Comparison of ENCODE assay signal across 25 mouse cellular contexts in genomic region chr9:40224289-40224688, GRCm38 (mm10). TPM values are rescaled to one million over a fixed set of nuclear protein-coding genes. Genes with fewer than 3 reads are reported as not detected.
A peak's percentile ranks its signal among the peaks of the same experiment; 100 is the strongest.
DNase-seq lines count a peak whose midpoint lies in the region; ATAC-seq and TF ChIP-seq lines count a peak whose summit lies in the region.
"Had no signal": no experiment of that assay in that cellular context is flagged by ENCODE, and none has a peak within 500 bp of the region (broad histone marks: within the 10 kb centered on the region; RNA-seq: fewer than 3 reads in every experiment).

No protein-coding gene starts in this region.

- peaks cover 4% of the 10 kb centered on the region; the same call in 1 of the 2 replicates for H3K27me3 ChIP-seq in intestine, postnatal 0 days (replicated peaks; ENCODE audit: control insufficient read depth, insufficient read depth, low read length)
- H3K27me3 ChIP-seq in intestine, embryonic 16.5 days (replicated peaks; ENCODE audit: control insufficient read depth, insufficient read depth, low read length), result no peaks in the 10 kb centered on the region
- no peaks in the 10 kb centered on the region for H3K27me3 ChIP-seq in midbrain, postnatal 0 days (ENCODE audit: insufficient read depth, low read length)
- H3K27me3 ChIP-seq in midbrain, embryonic 15.5 days (replicated peaks), result no peaks in the 10 kb centered on the region
- H3K27me3 ChIP-seq: hindbrain, embryonic 15.5 days; neural tube, embryonic 12.5 days had no signal

- H3K9ac ChIP-seq in intestine, postnatal 0 days (ENCODE audit: low read depth, low read length), result no peak overlapping the region
- H3K9ac ChIP-seq in intestine, embryonic 16.5 days (ENCODE audit: low read depth, low read length), result no peak overlapping the region
- no peak overlapping the region for H3K9ac ChIP-seq in midbrain, postnatal 0 days (replicated peaks; ENCODE audit: low read length, poor library complexity, severe bottlenecking)
- no peak overlapping the region for H3K9ac ChIP-seq in midbrain, embryonic 15.5 days
- H3K9ac ChIP-seq: embryonic facial prominence, embryonic 13.5 days; hindbrain, embryonic 15.5 days; neural tube, embryonic 12.5 days had no signal

- no peak for DNase-seq in midbrain, postnatal 0 days (ENCODE audit: low spot score)
- peak; percentile 59 for DNase-seq in ZHBTc4 (ENCODE audit: low read depth, low spot score)
- DNase-seq in liver, result no peak
- no peak for DNase-seq in spleen, postnatal 4 days (ENCODE audit: low spot score in 2 of 2)
- DNase-seq: cerebellum, adult 11 months; gastrocnemius, postnatal 10 days; kidney, adult 2 months; kidney, postnatal 25 days; lung, adult 2 months; right cerebral cortex, postnatal 14 days had no signal

- 66% methylated on average over 4 of the region's 4 CpGs for WGBS in intestine, postnatal 0 days
- 67% methylated on average over 4 of the region's 4 CpGs for WGBS in intestine, embryonic 16.5 days
- 63% methylated on average over 4 of the region's 4 CpGs for WGBS in midbrain, postnatal 0 days
- WGBS in midbrain, embryonic 15.5 days, result 69% methylated on average over 4 of the region's 4 CpGs

- H3K27ac ChIP-seq in intestine, postnatal 0 days (ENCODE audit: low read depth, low read length), result no peak overlapping the region
- no peak overlapping the region for H3K27ac ChIP-seq in intestine, embryonic 16.5 days (ENCODE audit: low read length)
- no peak overlapping the region for H3K27ac ChIP-seq in midbrain, postnatal 0 days (ENCODE audit: low read depth, low read length)
- no peak overlapping the region for H3K27ac ChIP-seq in midbrain, embryonic 15.5 days
- H3K27ac ChIP-seq: embryonic facial prominence, embryonic 13.5 days; heart, embryonic 10.5 days; hindbrain, embryonic 15.5 days; neural tube, embryonic 12.5 days had no signal

- H3K36me3 ChIP-seq in intestine, postnatal 0 days (ENCODE audit: control insufficient read depth, insufficient read depth), result no peaks in the 10 kb centered on the region
- H3K36me3 ChIP-seq in intestine, embryonic 16.5 days (ENCODE audit: control insufficient read depth, insufficient read depth, low read length), result no peaks in the 10 kb centered on the region
- H3K36me3 ChIP-seq in midbrain, postnatal 0 days (ENCODE audit: insufficient read depth, low read length), result no peaks in the 10 kb centered on the region
- no peaks in the 10 kb centered on the region for H3K36me3 ChIP-seq in midbrain, embryonic 15.5 days (replicated peaks)
- H3K36me3 ChIP-seq: embryonic facial prominence, embryonic 13.5 days; heart, embryonic 10.5 days; hindbrain, embryonic 15.5 days; neural tube, embryonic 12.5 days had no signal

- ATAC-seq in intestine, postnatal 0 days, result no peak
- ATAC-seq in intestine, embryonic 16.5 days, result no peak
- ATAC-seq in midbrain, postnatal 0 days (ENCODE audit: low FRiP score), result no peak
- ATAC-seq in midbrain, embryonic 15.5 days (replicated peaks), result no peak

- no peaks in the 10 kb centered on the region for H3K4me1 ChIP-seq in intestine, postnatal 0 days (replicated peaks; ENCODE audit: control insufficient read depth, insufficient read depth, low read length)
- no peaks in the 10 kb centered on the region for H3K4me1 ChIP-seq in intestine, embryonic 16.5 days (ENCODE audit: control insufficient read depth, insufficient read depth, low read length)
- no peaks in the 10 kb centered on the region for H3K4me1 ChIP-seq in midbrain, postnatal 0 days (ENCODE audit: insufficient read depth, low read length)
- H3K4me1 ChIP-seq in midbrain, embryonic 15.5 days, result peaks cover 9% of the 10 kb centered on the region; the same call in 1 of the 2 replicates
- H3K4me1 ChIP-seq: embryonic facial prominence, embryonic 13.5 days; heart, embryonic 10.5 days; neural tube, embryonic 12.5 days had no signal

- no peak overlapping the region for H3K4me2 ChIP-seq in intestine, postnatal 0 days (replicated peaks; ENCODE audit: low read depth)
- no peak overlapping the region for H3K4me2 ChIP-seq in intestine, embryonic 16.5 days (ENCODE audit: low read depth, low read length)
- no peak overlapping the region for H3K4me2 ChIP-seq in midbrain, postnatal 0 days (ENCODE audit: low read depth, low read length, poor library complexity, severe bottlenecking)
- H3K4me2 ChIP-seq in midbrain, embryonic 15.5 days, result no peak overlapping the region
- H3K4me2 ChIP-seq: embryonic facial prominence, embryonic 13.5 days; hindbrain, embryonic 15.5 days; neural tube, embryonic 12.5 days had no signal

- H3K9me3 ChIP-seq in intestine, postnatal 0 days (ENCODE audit: control insufficient read depth), result no peaks in the 10 kb centered on the region
- H3K9me3 ChIP-seq in intestine, embryonic 16.5 days (ENCODE audit: control insufficient read depth, low read length), result no peaks in the 10 kb centered on the region
- no peaks in the 10 kb centered on the region for H3K9me3 ChIP-seq in midbrain, postnatal 0 days (ENCODE audit: low read length)
- H3K9me3 ChIP-seq in midbrain, embryonic 15.5 days, result no peaks in the 10 kb centered on the region
- H3K9me3 ChIP-seq: embryonic facial prominence, embryonic 13.5 days; heart, embryonic 10.5 days; hindbrain, embryonic 15.5 days; megakaryocyte, embryonic 14.5 days; neural tube, embryonic 12.5 days had no signal

- no peak overlapping the region for H3K4me3 ChIP-seq in intestine, postnatal 0 days (ENCODE audit: low read depth, low read length)
- no peak overlapping the region for H3K4me3 ChIP-seq in intestine, embryonic 16.5 days (ENCODE audit: low read length)
- H3K4me3 ChIP-seq in midbrain, postnatal 0 days (ENCODE audit: low read depth, low read length), result no peak overlapping the region
- H3K4me3 ChIP-seq in midbrain, embryonic 15.5 days, result no peak overlapping the region
- H3K4me3 ChIP-seq: embryonic facial prominence, embryonic 13.5 days; heart, embryonic 10.5 days; hindbrain, embryonic 15.5 days; megakaryocyte, embryonic 14.5 days; neural tube, embryonic 12.5 days had no signal

- TF ChIP-seq CTCF in intestine, postnatal 0 days (IDR thresholded peaks at IDR 0.05; ENCODE audit: low read depth), result peak; percentile 44
- peak; percentile 66 for TF ChIP-seq CTCF in midbrain, postnatal 0 days (IDR thresholded peaks at IDR 0.05)

RNA-seq across cellular contexts. Expression of gene Zfp202, which starts 32.2 kb away (rescaled TPM):
- 1.1 TPM in 2 replicates for polyA plus RNA-seq in intestine, postnatal 0 days (2015; fragmentation: Nextera tagmentation; extraction: Ambion mirVana)
- polyA plus RNA-seq in intestine, embryonic 16.5 days (2015; fragmentation: Nextera tagmentation; extraction: Ambion mirVana), result 2.8 and 3.1 TPM in 2 replicates
- 8.8 and 11.5 TPM in 2 replicates for total RNA-seq in midbrain, postnatal 0 days (2014; rRNA removed)
- polyA plus RNA-seq in midbrain, postnatal 0 days (2015; fragmentation: Nextera tagmentation; extraction: Ambion mirVana), result 5.6 and 6.3 TPM in 2 replicates
- 13.1 and 13.7 TPM in 2 replicates for polyA plus RNA-seq in midbrain, embryonic 15.5 days (2015; fragmentation: Nextera tagmentation; extraction: Ambion mirVana)

RNA-seq across cellular contexts. Expression of gene Olfr986, which starts 43.6 kb away (rescaled TPM):
- not detected in 2 replicates for polyA plus RNA-seq in intestine, postnatal 0 days (2015; fragmentation: Nextera tagmentation; extraction: Ambion mirVana)
- polyA plus RNA-seq in intestine, embryonic 16.5 days (2015; fragmentation: Nextera tagmentation; extraction: Ambion mirVana), result not detected in 2 replicates
- total RNA-seq in midbrain, postnatal 0 days (2014; rRNA removed), result not detected in 2 replicates
- polyA plus RNA-seq in midbrain, postnatal 0 days (2015; fragmentation: Nextera tagmentation; extraction: Ambion mirVana), result not detected in 2 replicates
- 0.08 and 0.11 TPM in 2 replicates for polyA plus RNA-seq in midbrain, embryonic 15.5 days (2015; fragmentation: Nextera tagmentation; extraction: Ambion mirVana)
- total RNA-seq: gastrocnemius, postnatal 10 days; heart, postnatal 25 days; layer of hippocampus, postnatal 10 days; left cerebral cortex, postnatal 25 days; monocyte, adult 5-6 weeks had no signal
- polyA plus RNA-seq: embryonic facial prominence, embryonic 13.5 days; heart, embryonic 10.5 days; hindbrain, embryonic 15.5 days; kidney, adult 2 months; liver, adult 2 months; lung, adult 2 months; neural tube, embryonic 12.5 days; spleen, adult 2 months; stomach, embryonic 16.5 days had no signal

RNA-seq across cellular contexts. Expression of gene Scn3b, which starts 44.7 kb away (rescaled TPM):
- polyA plus RNA-seq in intestine, postnatal 0 days (2015; fragmentation: Nextera tagmentation; extraction: Ambion mirVana), result 1.8 and 2.4 TPM in 2 replicates
- 4.0 and 4.4 TPM in 2 replicates for polyA plus RNA-seq in intestine, embryonic 16.5 days (2015; fragmentation: Nextera tagmentation; extraction: Ambion mirVana)
- 235 and 257 TPM in 2 replicates for total RNA-seq in midbrain, postnatal 0 days (2014; rRNA removed)
- 157 and 158 TPM in 2 replicates for polyA plus RNA-seq in midbrain, postnatal 0 days (2015; fragmentation: Nextera tagmentation; extraction: Ambion mirVana)
- 156 and 169 TPM in 2 replicates for polyA plus RNA-seq in midbrain, embryonic 15.5 days (2015; fragmentation: Nextera tagmentation; extraction: Ambion mirVana)
- total RNA-seq: monocyte, adult 5-6 weeks had no signal
- polyA plus RNA-seq: liver, adult 2 months had no signal

Comparison
In these comparisons a context has a peak if more than half of its experiments do, and no peak if none do; other contexts are left out.
1. RNA of gene Scn3b, which starts 44.7 kb away (polyA plus RNA-seq): 156 to 169 TPM in midbrain, embryonic 15.5 days and 157 to 158 TPM in midbrain, postnatal 0 days; 4.0 to 4.4 TPM in intestine, embryonic 16.5 days and 1.8 to 2.4 TPM in intestine, postnatal 0 days; every median in the first group is over 10 times any median in the second.